Mouse (Mus musculus): ENCODE results near the gene Fgfr2. TPM values are rescaled to one million over a fixed set of nuclear protein-coding genes. Genes with fewer than 3 reads are reported as not detected.

Fgfr2 gene
- polyA plus RNA-seq, 1 experiment from 2014 or later: 106 TPM

DNA sequence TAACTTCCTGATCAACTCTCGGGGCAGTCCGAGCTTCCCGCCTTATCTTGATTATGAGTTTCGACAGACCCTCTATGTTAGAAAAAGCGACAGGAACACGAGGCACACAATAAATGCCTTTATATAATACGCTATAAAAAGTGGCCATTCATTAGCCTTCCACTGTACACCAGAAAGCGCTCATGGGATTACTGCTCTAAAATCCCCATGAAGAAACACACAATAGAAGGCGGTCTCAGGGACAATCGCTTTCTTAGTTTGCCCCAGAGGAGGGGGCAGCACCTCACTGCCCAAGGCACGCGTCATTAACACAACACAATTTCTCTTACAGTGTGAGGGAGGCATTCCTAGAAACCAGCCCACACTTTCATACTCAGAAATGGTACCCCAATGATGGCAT, 2954.9 kb downstream of the Fgfr2 start:
- no peaks in the 10 kb centered on the region for H3K27me3 ChIP-seq (replicated peaks; ENCODE audit: control insufficient read depth, insufficient read depth, low read length)
- no peaks in the 10 kb centered on the region for H3K9me3 ChIP-seq (ENCODE audit: control insufficient read depth, low read length)
- peaks cover 6% of the 10 kb centered on the region; the same call in 1 of the 2 replicates for H3K4me1 ChIP-seq (ENCODE audit: control insufficient read depth, insufficient read depth, low read length)
- H3K27ac ChIP-seq (replicated peaks; ENCODE audit: low read depth, low read length): no peak overlapping the region
- 70% methylated on average over 12 of the region's 12 CpGs for WGBS
- no peak overlapping the region for H3K9ac ChIP-seq (ENCODE audit: low read depth, low read length)
- H3K4me2 ChIP-seq (ENCODE audit: low read depth, low read length): no peak overlapping the region
- H3K4me3 ChIP-seq (ENCODE audit: low read depth, low read length): no peak overlapping the region
- no peak for DNase-seq (ENCODE audit: low spot score)
- peak; percentile 53; the same call in 1 of the 2 replicates for ATAC-seq (ENCODE audit: low read depth)
- peaks cover 80% of the 10 kb centered on the region for H3K36me3 ChIP-seq (ENCODE audit: control insufficient read depth, insufficient read depth, low read length)

DNA sequence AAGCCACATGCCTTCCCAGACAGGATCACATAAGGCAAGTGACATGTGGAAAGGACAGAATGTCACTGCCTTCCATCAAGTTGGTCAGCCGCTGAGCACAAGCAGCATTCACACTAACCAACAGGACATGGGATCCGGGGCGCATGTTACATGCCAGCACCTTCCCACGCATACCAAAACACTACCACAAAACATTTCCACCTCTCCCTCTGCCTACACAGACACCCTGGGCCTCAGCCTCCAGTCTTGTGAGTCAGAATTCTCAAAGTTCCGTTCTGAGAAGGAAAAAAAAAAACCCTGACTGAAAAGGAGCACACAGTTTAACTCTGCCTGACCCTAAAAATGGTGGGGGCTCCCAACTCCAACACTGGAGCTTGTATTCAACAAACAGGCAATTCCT, 2955.9 kb downstream of the Fgfr2 start:
- ATAC-seq (ENCODE audit: low read depth) (no peak), DNase-seq (ENCODE audit: low spot score) (no peak)
- H3K9me3 ChIP-seq (ENCODE audit: control insufficient read depth, low read length): no peaks in the 10 kb centered on the region
- no peak overlapping the region for H3K4me3 ChIP-seq (ENCODE audit: low read depth, low read length)
- no peak overlapping the region for H3K4me2 ChIP-seq (ENCODE audit: low read depth, low read length)
- peaks cover 78% of the 10 kb centered on the region for H3K36me3 ChIP-seq (ENCODE audit: control insufficient read depth, insufficient read depth, low read length)
- H3K9ac ChIP-seq (ENCODE audit: low read depth, low read length): no peak overlapping the region
- H3K27me3 ChIP-seq (replicated peaks; ENCODE audit: control insufficient read depth, insufficient read depth, low read length): no peaks in the 10 kb centered on the region
- 75% methylated on average over 5 of the region's 5 CpGs for WGBS
- H3K4me1 ChIP-seq (ENCODE audit: control insufficient read depth, insufficient read depth, low read length): peaks cover 6% of the 10 kb centered on the region; the same call in 1 of the 2 replicates
- H3K27ac ChIP-seq (replicated peaks; ENCODE audit: low read depth, low read length): peak overlapping the region; percentile 49; the same call in 1 of the 2 replicates

DNA sequence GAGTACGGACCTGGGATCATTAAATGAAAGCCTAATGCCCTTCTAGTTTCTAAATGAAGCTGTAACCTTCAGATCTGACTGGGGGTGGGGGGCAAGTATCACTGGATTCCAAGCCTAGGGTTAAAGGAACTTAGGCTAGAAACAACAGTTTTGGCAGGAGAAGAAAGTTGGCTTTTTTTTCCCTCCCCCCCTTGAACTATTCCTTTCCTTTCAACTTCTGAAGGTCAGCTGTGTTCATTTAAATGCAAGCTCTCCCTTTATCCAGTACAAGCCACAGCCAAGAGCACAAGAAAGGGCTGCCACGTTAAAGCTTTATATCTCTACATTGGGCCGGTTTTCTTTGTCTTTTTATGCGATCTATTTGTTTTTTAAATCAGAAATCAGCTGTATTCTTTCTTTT, 2957.0 kb downstream of the Fgfr2 start:
- no peak for ATAC-seq (ENCODE audit: low read depth)
- H3K9me3 ChIP-seq (ENCODE audit: control insufficient read depth, low read length): no peaks in the 10 kb centered on the region
- H3K4me2 ChIP-seq (ENCODE audit: low read depth, low read length): no peak overlapping the region
- no peak for DNase-seq (ENCODE audit: low spot score)
- H3K36me3 ChIP-seq (ENCODE audit: control insufficient read depth, insufficient read depth, low read length): peaks cover 78% of the 10 kb centered on the region
- H3K4me1 ChIP-seq (ENCODE audit: control insufficient read depth, insufficient read depth, low read length): peaks cover 11% of the 10 kb centered on the region
- H3K27me3 ChIP-seq (replicated peaks; ENCODE audit: control insufficient read depth, insufficient read depth, low read length): no peaks in the 10 kb centered on the region
- no peak overlapping the region for H3K4me3 ChIP-seq (ENCODE audit: low read depth, low read length)
- no peak overlapping the region for H3K9ac ChIP-seq (ENCODE audit: low read depth, low read length)
- H3K27ac ChIP-seq (replicated peaks; ENCODE audit: low read depth, low read length): peak overlapping the region; percentile 49; the same call in 1 of the 2 replicates
- WGBS: 52% methylated on average over 4 of the region's 4 CpGs

DNA sequence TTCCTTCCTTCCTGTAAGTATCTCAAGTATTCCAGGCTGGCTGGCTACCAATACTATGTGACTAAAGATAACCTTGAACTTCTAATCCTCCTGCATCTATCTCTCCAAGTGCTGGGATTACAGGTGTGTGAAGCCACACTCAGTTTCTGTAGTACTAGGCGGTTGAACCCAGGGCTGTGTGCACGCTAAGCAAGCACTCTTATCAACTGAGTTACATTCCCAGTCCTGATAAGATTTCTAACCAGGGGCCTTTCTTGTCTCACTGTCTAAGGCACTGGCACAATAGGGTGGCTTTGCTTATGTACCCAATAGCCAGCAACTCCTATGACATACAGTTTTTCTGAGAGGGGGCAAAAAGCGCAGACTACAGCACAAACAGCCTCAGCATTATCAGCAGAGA, 2957.7 kb downstream of the Fgfr2 start:
- no peak for DNase-seq (ENCODE audit: low spot score)
- Histone ChIP-seq H3K4me3 (ENCODE audit: low read depth, low read length) (no peak overlapping the region), H3K36me3 (ENCODE audit: control insufficient read depth, insufficient read depth, low read length) (peaks cover 73% of the 10 kb centered on the region), H3K9me3 (ENCODE audit: control insufficient read depth, low read length) (no peaks in the 10 kb centered on the region), H3K27ac (replicated peaks; ENCODE audit: low read depth, low read length) (no peak overlapping the region; the same call in 1 of the 2 replicates), H3K4me2 (ENCODE audit: low read depth, low read length) (no peak overlapping the region), H3K27me3 (replicated peaks; ENCODE audit: control insufficient read depth, insufficient read depth, low read length) (no peaks in the 10 kb centered on the region), H3K4me1 (ENCODE audit: control insufficient read depth, insufficient read depth, low read length) (peaks cover 11% of the 10 kb centered on the region), H3K9ac (ENCODE audit: low read depth, low read length) (no peak overlapping the region)
- WGBS: 82% methylated on average over 3 of the region's 3 CpGs
- no peak for ATAC-seq (ENCODE audit: low read depth)

GRCm38 (mm10) chr7:130162718-130163117, 2960.4 kb downstream of the Fgfr2 start:
- H3K9ac ChIP-seq (ENCODE audit: low read depth, low read length): no peak overlapping the region
- H3K36me3 ChIP-seq (ENCODE audit: control insufficient read depth, insufficient read depth, low read length): peaks cover 47% of the 10 kb centered on the region
- H3K4me2 ChIP-seq (ENCODE audit: low read depth, low read length): no peak overlapping the region
- H3K27ac ChIP-seq (replicated peaks; ENCODE audit: low read depth, low read length): no peak overlapping the region
- ATAC-seq (ENCODE audit: low read depth) (no peak), DNase-seq (ENCODE audit: low spot score) (no peak)
- WGBS: 80% methylated on average over 6 of the region's 6 CpGs
- H3K4me3 ChIP-seq (ENCODE audit: low read depth, low read length): no peak overlapping the region
- H3K9me3 ChIP-seq (ENCODE audit: control insufficient read depth, low read length): no peaks in the 10 kb centered on the region
- H3K27me3 ChIP-seq (replicated peaks; ENCODE audit: control insufficient read depth, insufficient read depth, low read length): no peaks in the 10 kb centered on the region
- H3K4me1 ChIP-seq (ENCODE audit: control insufficient read depth, insufficient read depth, low read length): peaks cover 11% of the 10 kb centered on the region

- Histone ChIP-seq H3K27ac (replicated peaks; ENCODE audit: low read depth, low read length) (no peak overlapping the region), H3K36me3 (ENCODE audit: control insufficient read depth, insufficient read depth, low read length) (peaks cover 36% of the 10 kb centered on the region), H3K4me1 (ENCODE audit: control insufficient read depth, insufficient read depth, low read length) (peaks cover 11% of the 10 kb centered on the region), H3K9ac (ENCODE audit: low read depth, low read length) (no peak overlapping the region), H3K4me2 (ENCODE audit: low read depth, low read length) (no peak overlapping the region), H3K9me3 (ENCODE audit: control insufficient read depth, low read length) (no peaks in the 10 kb centered on the region), H3K27me3 (replicated peaks; ENCODE audit: control insufficient read depth, insufficient read depth, low read length) (no peaks in the 10 kb centered on the region), H3K4me3 (ENCODE audit: low read depth, low read length) (no peak overlapping the region)
- 38% methylated on average over 5 of the region's 5 CpGs for WGBS
- ATAC-seq (ENCODE audit: low read depth): no peak
- DNase-seq (ENCODE audit: low spot score): no peak
Measured at GRCm38 (mm10) chr7:130161581-130161980, 2961.6 kb downstream of the Fgfr2 start.

- H3K27ac ChIP-seq (replicated peaks; ENCODE audit: low read depth, low read length): no peak overlapping the region
- no peak overlapping the region for H3K4me3 ChIP-seq (ENCODE audit: low read depth, low read length)
- 89% methylated on average over 3 of the region's 3 CpGs for WGBS
- DNase-seq (ENCODE audit: low spot score): no peak
- H3K9me3 ChIP-seq (ENCODE audit: control insufficient read depth, low read length): no peaks in the 10 kb centered on the region
- no peak overlapping the region for H3K4me2 ChIP-seq (ENCODE audit: low read depth, low read length)
- H3K36me3 ChIP-seq (ENCODE audit: control insufficient read depth, insufficient read depth, low read length): peaks cover 24% of the 10 kb centered on the region
- peaks cover 5% of the 10 kb centered on the region; the same call in 1 of the 2 replicates for H3K4me1 ChIP-seq (ENCODE audit: control insufficient read depth, insufficient read depth, low read length)
- ATAC-seq (ENCODE audit: low read depth): no peak
- no peaks in the 10 kb centered on the region for H3K27me3 ChIP-seq (replicated peaks; ENCODE audit: control insufficient read depth, insufficient read depth, low read length)
- H3K9ac ChIP-seq (ENCODE audit: low read depth, low read length): no peak overlapping the region
Measured at GRCm38 (mm10) chr7:130158845-130159244, 2964.3 kb downstream of the Fgfr2 start.

DNA sequence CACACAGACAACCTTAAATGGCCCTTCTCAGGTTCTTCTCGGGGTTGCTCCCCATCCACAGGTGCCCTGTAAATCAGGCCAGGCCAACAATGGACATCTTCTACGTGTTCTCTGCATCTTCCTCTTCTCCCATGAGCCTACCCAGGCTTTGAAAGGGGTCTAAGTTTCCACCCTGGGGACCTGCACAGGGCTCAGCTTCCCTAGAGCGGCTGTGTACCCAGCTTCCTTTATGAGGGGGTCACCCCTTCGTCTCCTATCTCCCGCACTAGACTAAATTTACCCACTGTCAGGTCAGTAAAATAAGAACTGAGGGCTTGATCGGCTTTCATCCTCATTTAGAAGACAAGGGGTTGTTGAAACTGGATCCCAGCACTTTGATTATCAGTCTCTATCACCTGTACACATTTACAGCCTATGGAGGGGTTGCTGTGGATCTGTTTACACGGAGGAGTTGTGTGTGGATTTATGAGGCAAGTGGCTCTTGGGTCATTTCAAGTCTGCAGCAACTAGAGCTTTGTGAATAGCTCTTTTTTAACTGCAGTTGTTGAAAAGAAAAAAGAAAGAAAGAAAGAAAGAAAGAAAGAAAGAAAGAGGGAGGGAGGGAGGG, 2969.7 kb downstream of the Fgfr2 start:
- Histone ChIP-seq H3K36me3 (ENCODE audit: control insufficient read depth, insufficient read depth, low read length) (no peaks in the 10 kb centered on the region), H3K9ac (ENCODE audit: low read depth, low read length) (no peak overlapping the region), H3K9me3 (ENCODE audit: control insufficient read depth, low read length) (no peaks in the 10 kb centered on the region), H3K4me1 (ENCODE audit: control insufficient read depth, insufficient read depth, low read length) (no peaks in the 10 kb centered on the region), H3K27ac (replicated peaks; ENCODE audit: low read depth, low read length) (no peak overlapping the region), H3K27me3 (replicated peaks; ENCODE audit: control insufficient read depth, insufficient read depth, low read length) (no peaks in the 10 kb centered on the region), H3K4me2 (ENCODE audit: low read depth, low read length) (no peak overlapping the region), H3K4me3 (ENCODE audit: low read depth, low read length) (no peak overlapping the region)
- WGBS: 77% methylated on average over 7 of the region's 7 CpGs
- DNase-seq (ENCODE audit: low spot score): no peak
- no peak for ATAC-seq (ENCODE audit: low read depth)

GRCm38 (mm10) chr7:130148906-130149305, 2974.2 kb downstream of the Fgfr2 start:
- H3K36me3 ChIP-seq (ENCODE audit: control insufficient read depth, insufficient read depth, low read length): no peaks in the 10 kb centered on the region
- H3K27me3 ChIP-seq (replicated peaks; ENCODE audit: control insufficient read depth, insufficient read depth, low read length): no peaks in the 10 kb centered on the region
- H3K27ac ChIP-seq (replicated peaks; ENCODE audit: low read depth, low read length): no peak overlapping the region
- H3K4me1 ChIP-seq (ENCODE audit: control insufficient read depth, insufficient read depth, low read length): no peaks in the 10 kb centered on the region
- no peak overlapping the region for H3K4me2 ChIP-seq (ENCODE audit: low read depth, low read length)
- no peaks in the 10 kb centered on the region for H3K9me3 ChIP-seq (ENCODE audit: control insufficient read depth, low read length)
- H3K4me3 ChIP-seq (ENCODE audit: low read depth, low read length): no peak overlapping the region
- ATAC-seq (ENCODE audit: low read depth): no peak
- 87% methylated on average over 5 of the region's 5 CpGs for WGBS
- no peak for DNase-seq (ENCODE audit: low spot score)
- no peak overlapping the region for H3K9ac ChIP-seq (ENCODE audit: low read depth, low read length)
